Comparison of ENCODE assay signal across 14 mouse cellular contexts in the genomic region with DNA sequence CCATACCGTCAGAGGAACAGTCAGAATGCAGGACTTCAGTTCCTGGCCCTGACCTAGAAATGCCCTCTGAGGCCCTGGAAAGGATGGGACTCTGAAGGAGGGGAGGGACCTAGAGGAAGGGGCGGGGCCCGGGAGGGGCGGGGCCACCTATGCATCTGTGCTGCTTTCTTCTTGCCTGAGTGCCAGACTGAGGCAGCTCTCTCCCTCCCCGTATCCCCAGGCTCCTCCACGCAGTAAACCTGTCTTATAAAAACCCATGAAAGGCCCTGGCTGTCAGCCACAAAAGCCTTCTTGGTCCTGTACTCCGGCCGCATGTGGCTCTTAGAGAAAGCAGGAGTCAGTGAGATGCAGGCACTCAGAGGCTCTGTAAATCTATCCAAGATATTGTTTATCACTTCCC. TPM values are rescaled to one million over a fixed set of nuclear protein-coding genes. Genes with fewer than 3 reads are reported as not detected.
A peak's percentile ranks its signal among the peaks of the same experiment; 100 is the strongest.
DNase-seq lines count a peak whose midpoint lies in the region; ATAC-seq lines count a peak whose summit lies in the region.
"Had no signal": no experiment of that assay in that cellular context is flagged by ENCODE, and none has a peak within 500 bp of the region (broad histone marks: within the 10 kb centered on the region; RNA-seq: fewer than 3 reads in every experiment).

No protein-coding gene starts in this region.

- H3K27me3 ChIP-seq in kidney, embryonic 15.5 days = 0 out of 2 replicates have a peak, but pooled peaks cover 3% of the 10 kb centered on the region
- H3K27me3 ChIP-seq in embryonic facial prominence, embryonic 10.5 days (replicated peaks; ENCODE audit: low read depth, poor library complexity, severe bottlenecking) = peaks cover 10% of the 10 kb centered on the region

- no peak for DNase-seq in kidney, adult 11 months
- peak; percentile 9 for DNase-seq in Muller cell, postnatal 12 days (ENCODE audit: inconsistent ontology term)
- DNase-seq in embryonic facial prominence, embryonic 10.5 days (ENCODE audit: low spot score) = peak; percentile 63
- DNase-seq in neural tube, embryonic 10.5 days (ENCODE audit: extremely low spot score, low spot score) = peak; percentile 42
- no peak for DNase-seq in adrenal gland, postnatal 25 days
- DNase-seq in left cerebral cortex, postnatal 36 days (ENCODE audit: low spot score in 2 of 2) = no peak
- DNase-seq in cerebellum, adult 9-11 months = no peak
- DNase-seq: gastrocnemius, postnatal 36 days; kidney, adult 2 months; layer of hippocampus, postnatal 36 days; spleen, adult 18-20 months had no signal

- no peak overlapping the region for H3K27ac ChIP-seq in kidney, embryonic 15.5 days
- H3K27ac ChIP-seq in embryonic facial prominence, embryonic 10.5 days (replicated peaks) = no peak overlapping the region

- peak; percentile 56; the same call in 1 of the 2 replicates for ATAC-seq in kidney, embryonic 15.5 days (replicated peaks; ENCODE audit: low FRiP score)

- H3K9me3 ChIP-seq in kidney, embryonic 15.5 days (replicated peaks) = no peaks in the 10 kb centered on the region
- no peaks in the 10 kb centered on the region for H3K9me3 ChIP-seq in embryonic facial prominence, embryonic 10.5 days

- whole genome bisulfite sequencing in kidney, embryonic 15.5 days = 8% methylated on average over 8 of the region's 8 CpGs
- WGBS in embryonic facial prominence, embryonic 10.5 days = 20% methylated on average over 8 of the region's 8 CpGs

- intact Hi-C loops in left cerebral cortex, postnatal 36 days (cut with DNase I) = no loop called here

- no peaks in the 10 kb centered on the region for H3K36me3 ChIP-seq in kidney, embryonic 15.5 days
- no peaks in the 10 kb centered on the region for H3K36me3 ChIP-seq in embryonic facial prominence, embryonic 10.5 days (replicated peaks)
- H3K36me3 ChIP-seq: G1E had no signal

- H3K9ac ChIP-seq in kidney, embryonic 15.5 days = no peak overlapping the region

- H3K4me3 ChIP-seq in kidney, embryonic 15.5 days (replicated peaks) = no peak overlapping the region
- no peak overlapping the region for H3K4me3 ChIP-seq in embryonic facial prominence, embryonic 10.5 days

- no peak overlapping the region for H3K4me2 ChIP-seq in kidney, embryonic 15.5 days

- no peaks in the 10 kb centered on the region for H3K4me1 ChIP-seq in kidney, embryonic 15.5 days
- peaks cover 21% of the 10 kb centered on the region for H3K4me1 ChIP-seq in embryonic facial prominence, embryonic 10.5 days

RNA-seq across cellular contexts. Expression of a gene that starts 44.0 kb away (rescaled TPM):
- polyA plus RNA-seq in kidney, embryonic 15.5 days (2015; fragmentation: Nextera tagmentation; extraction: Ambion mirVana) = 144 and 153 TPM in 2 replicates
- 16.4 and 17.0 TPM in 2 replicates for polyA plus RNA-seq in embryonic facial prominence, embryonic 10.5 days (2016; fragmentation: Nextera tagmentation; extraction: Ambion mirVana)
- total RNA-seq in adrenal gland, postnatal 25 days (2021) = 13.9 and 15.8 TPM in 2 replicates
- 1 to 10 TPM; 7.3 to 9.6 TPM for total RNA-seq in left cerebral cortex, postnatal 36 days (2021)
- total RNA-seq: G1E; neutrophil, adult 5-6 weeks had no signal
- polyA plus RNA-seq: G1E had no signal

Comparison
In these comparisons a context has a peak if more than half of its experiments do, and no peak if none do; other contexts are left out.
1. DNase-seq: peak in Muller cell, postnatal 12 days (single experiment), embryonic facial prominence, embryonic 10.5 days (single experiment) and neural tube, embryonic 10.5 days (single experiment); none in kidney, adult 11 months (single experiment), adrenal gland, postnatal 25 days (single experiment), left cerebral cortex, postnatal 36 days (0 of 2) and cerebellum, adult 9-11 months (single experiment).